Mouse (Mus musculus) liver, embryonic 18 days (tissue): ENCODE measurements around the gene Olfr550. TPM values are rescaled to one million over a fixed set of nuclear protein-coding genes. Genes with fewer than 3 reads are reported as not detected.

ENCODE experiments used
- polyA plus RNA-seq: library from polyadenylated mRNA; depleted of rRNA; stranded (reverse); fragments of >200 nt; gene quantifications from 2 replicates; pipeline ENCODE4 v1.2.3, GENCODE M21; 2012; rRNA removed

Gene Olfr550
- not detected in 2 replicates for polyA plus RNA-seq

GRCm38 (mm10) chr7:102571142-102571541, at the start of gene Olfr550:
TSS of gene Olfr550 (plus strand) at chr7:102571442.

GRCm38 (mm10) chr7:102534449-102534848, 36.8 kb upstream of the Olfr550 start, which contains the start of gene Olfr547:
TSS of gene Olfr547 (plus strand) at chr7:102534749.

GRCm38 (mm10) chr7:102540596-102540995, 30.6 kb upstream of the Olfr550 start, which contains the start of gene Olfr548-ps1:
TSS of gene Olfr548-ps1 (plus strand) at chr7:102540896.

GRCm38 (mm10) chr7:102549570-102549969, 21.7 kb upstream of the Olfr550 start, which contains the start of gene Olfr549:
TSS of gene Olfr549 (plus strand) at chr7:102549870.

GRCm38 (mm10) chr7:102564999-102565997, 5.9 kb upstream of the Olfr550 start, which contains the start of gene Trim21:
TSS of gene Trim21 (minus strand) at chr7:102565486.

GRCm38 (mm10) chr7:102591786-102592185, 20.5 kb downstream of the Olfr550 start, which contains the start of gene Olfr551:
TSS of gene Olfr551 (minus strand) at chr7:102591886.

GRCm38 (mm10) chr7:102597378-102598031, 26.3 kb downstream of the Olfr550 start, which contains the start of gene Olfr552:
TSS of gene Olfr552 (plus strand) at chr7:102597770.

GRCm38 (mm10) chr7:102618118-102618517, 46.9 kb downstream of the Olfr550 start, which contains the start of gene Olfr553:
TSS of gene Olfr553 (minus strand) at chr7:102618218.

Other genes starting within 250 kb of the Olfr550 start
- gene Rrm1, start 129.7 kb upstream of the Olfr550 start, polyA plus RNA-seq = 46.4 and 47.7 TPM in 2 replicates
- not detected in 2 replicates for gene Olfr543, start 89.8 kb upstream of the Olfr550 start, polyA plus RNA-seq
- gene Olfr544, start 83.1 kb upstream of the Olfr550 start, polyA plus RNA-seq = not detected in 2 replicates
- gene Olfr545, start 71.9 kb upstream of the Olfr550 start, polyA plus RNA-seq = not detected in 2 replicates
- gene Olfr547, start 36.7 kb upstream of the Olfr550 start, polyA plus RNA-seq = not detected in 2 replicates
- not detected in 2 replicates for gene Olfr548-ps1, start 30.5 kb upstream of the Olfr550 start, polyA plus RNA-seq
- gene Olfr549, start 21.6 kb upstream of the Olfr550 start, polyA plus RNA-seq = not detected in 2 replicates
- 6.6 and 7.2 TPM in 2 replicates for gene Trim21, start 6.0 kb upstream of the Olfr550 start, polyA plus RNA-seq
- not detected in 2 replicates for gene Olfr551, start 20.4 kb downstream of the Olfr550 start, polyA plus RNA-seq
- not detected in 2 replicates for gene Olfr552, start 26.3 kb downstream of the Olfr550 start, polyA plus RNA-seq
- not detected in 2 replicates for gene Olfr553, start 46.8 kb downstream of the Olfr550 start, polyA plus RNA-seq
- gene Olfr554, start 67.0 kb downstream of the Olfr550 start, polyA plus RNA-seq = not detected in 2 replicates
- not detected in 2 replicates for gene Olfr555, start 87.4 kb downstream of the Olfr550 start, polyA plus RNA-seq
- gene Olfr556, start 93.5 kb downstream of the Olfr550 start, polyA plus RNA-seq = not detected in 2 replicates
- gene Trim68, start 115.9 kb downstream of the Olfr550 start, polyA plus RNA-seq = 3.2 and 3.4 TPM in 2 replicates
- not detected in 2 replicates for gene Olfr557, start 124.5 kb downstream of the Olfr550 start, polyA plus RNA-seq
- gene Olfr558, start 130.8 kb downstream of the Olfr550 start, polyA plus RNA-seq = 0.02 TPM in 2 replicates
- not detected in 2 replicates for gene Olfr33, start 147.6 kb downstream of the Olfr550 start, polyA plus RNA-seq
- not detected in 2 replicates for gene Olfr559, start 156.0 kb downstream of the Olfr550 start, polyA plus RNA-seq
- not detected in 2 replicates for gene Olfr560, start 187.9 kb downstream of the Olfr550 start, polyA plus RNA-seq
- 0.24 and 0.48 TPM in 2 replicates for gene Olfr78, start 188.0 kb downstream of the Olfr550 start, polyA plus RNA-seq
- gene Olfr561, start 199.8 kb downstream of the Olfr550 start, polyA plus RNA-seq = 0.05 TPM in 1 of 2 replicates, not detected in the other
- gene Olfr564, start 232.0 kb downstream of the Olfr550 start, polyA plus RNA-seq = not detected in 2 replicates